Mouse (Mus musculus) MEL (cell line): ENCODE measurements at regions not wholly inside any gene's neighbourhood (a gene's known extent, or its start where the extent isn't known, plus 50 kb on each side); places are given as distances from the start of the nearest gene placed in this dataset.

Experiments used
- DNase-seq: peaks from one replicate; pipeline ENCODE4 v3.0.0; 2011; ENCODE audit warnings: low read depth, low spot score
- H3K27ac ChIP-seq: 2 replicates; pipeline ENCODE4 v1.5.1; 2012; ENCODE audit warnings: low read depth, mild to moderate bottlenecking, control low read depth, low read length, moderate library complexity; ENCODE audit not compliant: control insufficient read depth
- H3K27me3 ChIP-seq, 2 experiments: fragments of 150-350 bp in 1 of 2; sonication (generic) in 1 of 2; 2 replicates each; pipeline ENCODE4 v1.6.1; 2012; ENCODE audit warnings: low read length in 2 of 2, mild to moderate bottlenecking in 2 of 2, improper control_type of control experiment in 1 of 2, moderate library complexity in 1 of 2; ENCODE audit not compliant: insufficient read depth in 2 of 2, control insufficient read depth in 1 of 2
- H3K36me3 ChIP-seq, 2 experiments: 2 replicates each; pipeline ENCODE4 v1.6.1; 2012 to 2014; ENCODE audit warnings: low read length in 2 of 2, improper control_type of control experiment in 1 of 2, inconsistent platforms in 1 of 2, mild to moderate bottlenecking in 1 of 2; ENCODE audit not compliant: insufficient read depth in 2 of 2, control insufficient read depth in 1 of 2
- H3K4me1 ChIP-seq, 2 experiments: fragments of 150-350 bp in 1 of 2; sonication (generic) in 1 of 2; 2 replicates each; pipeline ENCODE4 v1.6.1; 2012; ENCODE audit warnings: low read length in 2 of 2, improper control_type of control experiment in 1 of 2, mild to moderate bottlenecking in 1 of 2; ENCODE audit not compliant: insufficient read depth in 2 of 2, control insufficient read depth in 1 of 2
- H3K4me3 ChIP-seq, 2 experiments: fragments of 150-350 bp in 1 of 2; sonication (generic) in 1 of 2; 2 replicates each; pipeline ENCODE4 v1.5.1; 2012; ENCODE audit warnings: low read depth in 2 of 2, low read length in 2 of 2, mild to moderate bottlenecking in 2 of 2, moderate library complexity in 2 of 2, control low read depth in 1 of 2, improper control_type of control experiment in 1 of 2; ENCODE audit not compliant: control insufficient read depth in 1 of 2, insufficient read depth in 1 of 2
- H3K79me2 ChIP-seq: 2 replicates; pipeline ENCODE4 v1.6.1; 2012; ENCODE audit warnings: mild to moderate bottlenecking, low read length, moderate library complexity; ENCODE audit not compliant: control insufficient read depth, poor library complexity, insufficient read depth
- H3K9ac ChIP-seq: 2 replicates; pipeline ENCODE4 v1.6.1; 2012; ENCODE audit warnings: low read depth, mild to moderate bottlenecking, control low read depth, low read length, moderate library complexity; ENCODE audit not compliant: control insufficient read depth, poor library complexity, severe bottlenecking
- H3K9me3 ChIP-seq: fragments of 150-350 bp; sonication (generic); replicated peaks from 2 replicates; pipeline ENCODE4 v1.6.1; 2012; ENCODE audit warnings: mild to moderate bottlenecking, low read length, improper control_type of control experiment, moderate library complexity; ENCODE audit not compliant: insufficient read depth
- BHLHE40 ChIP-seq: IDR thresholded peaks from 2 replicates; pipeline ENCODE4 v1.6.1; 2012; ENCODE audit warnings: low read depth, mild to moderate bottlenecking, inconsistent platforms, low read length, improper control_type of control experiment, borderline replicate concordance
- E2F4 ChIP-seq: IDR thresholded peaks from 2 replicates; pipeline ENCODE4 v1.6.1; 2011; ENCODE audit warnings: low read depth, low read length, improper control_type of control experiment, borderline replicate concordance
- ELF1 ChIP-seq: IDR thresholded peaks from 2 replicates; pipeline ENCODE4 v1.6.1; 2014; ENCODE audit warnings: low read depth, mild to moderate bottlenecking, inconsistent platforms, low read length, improper control_type of control experiment, moderate library complexity
- ETS1 ChIP-seq: IDR thresholded peaks from 2 replicates; pipeline ENCODE4 v1.6.1; 2012; ENCODE audit warnings: low read depth, mild to moderate bottlenecking, inconsistent platforms, low read length, improper control_type of control experiment, moderate library complexity
- GATA1 ChIP-seq: IDR thresholded peaks from 2 replicates; pipeline ENCODE4 v1.6.1; 2011; ENCODE audit warnings: low read depth, low read length, improper control_type of control experiment
- KAT2A ChIP-seq: conservative IDR thresholded peaks from 2 replicates; pipeline ENCODE4 v1.6.1; 2012; ENCODE audit warnings: low read depth, low read length, improper control_type of control experiment, inconsistent platforms
- POLR2A ChIP-seq, 2 experiments: IDR thresholded peaks; 2 replicates each; pipeline ENCODE4 v1.6.1; 2011 to 2012; ENCODE audit warnings: low read length in 2 of 2, mild to moderate bottlenecking in 2 of 2, control low read depth in 1 of 2, improper control_type of control experiment in 1 of 2, low read depth in 1 of 2, moderate library complexity in 1 of 2; ENCODE audit not compliant: control insufficient read depth in 1 of 2, insufficient read depth in 1 of 2, poor library complexity in 1 of 2
- RCOR1 ChIP-seq: IDR thresholded peaks from 2 replicates; pipeline ENCODE4 v1.6.1; 2012; ENCODE audit warnings: low read depth, mild to moderate bottlenecking, inconsistent platforms, low read length, improper control_type of control experiment
- TAL1 ChIP-seq: IDR thresholded peaks from 2 replicates; pipeline ENCODE4 v1.6.1; 2012; ENCODE audit warnings: mild to moderate bottlenecking, inconsistent platforms, low read length, moderate library complexity, mixed read lengths
- TBP ChIP-seq: IDR thresholded peaks from 2 replicates; pipeline ENCODE4 v1.8.0; 2011; ENCODE audit warnings: low read depth, low read length, improper control_type of control experiment

- H3K9me3 ChIP-seq: no peaks in the 10 kb centered on the region
- H3K27ac ChIP-seq: peak overlapping the region; percentile 49
- no peak for TF ChIP-seq KAT2A
- TF ChIP-seq GATA1: peak; percentile 66
- TF ChIP-seq ETS1: no peak
- TF ChIP-seq RCOR1: no peak
- TF ChIP-seq TBP: peak; percentile 56; the same call in 1 of the 2 replicates
- no peak overlapping the region for H3K9ac ChIP-seq
- H3K79me2 ChIP-seq: no peaks in the 10 kb centered on the region
- peaks cover 51 to 64% of the 10 kb centered on the region in 2 experiments for H3K4me1 ChIP-seq
- no peak overlapping the region for H3K4me3 ChIP-seq
- DNase-seq: no peak
- H3K36me3 ChIP-seq: peaks cover 0 to 74% of the 10 kb centered on the region in 2 experiments; a peak in 2 of 4 replicates
- no peaks in the 10 kb centered on the region for H3K27me3 ChIP-seq
These were observed 114.7 kb upstream of the Max start for GRCm38 (mm10) chr12:77076678-77077077.

GRCm38 (mm10) chr12:77074602-77075001 lies 112.6 kb upstream of the Max start:
- TF ChIP-seq GATA1 (peak; percentile 92), ELF1 (no peak)
- Histone ChIP-seq H3K36me3 (peaks cover 0 to 74% of the 10 kb centered on the region in 2 experiments; a peak in 2 of 4 replicates), H3K27ac (peak overlapping the region; percentile 72), H3K27me3 (no peaks in the 10 kb centered on the region), H3K9ac (no peak overlapping the region), H3K4me1 (peaks cover 49 to 65% of the 10 kb centered on the region in 2 experiments), H3K9me3 (no peaks in the 10 kb centered on the region), H3K79me2 (no peaks in the 10 kb centered on the region), H3K4me3 (no peak overlapping the region)
- DNase-seq: no peak

GRCm38 (mm10) chr12:77071700-77072099 lies 109.7 kb upstream of the Max start:
- Histone ChIP-seq H3K4me3 (no peak overlapping the region), H3K27me3 (no peaks in the 10 kb centered on the region), H3K36me3 (peaks cover 0 to 79% of the 10 kb centered on the region in 2 experiments; a peak in 2 of 4 replicates), H3K27ac (peak overlapping the region; percentile 84)
- TF ChIP-seq GATA1: peak; percentile 84
- no peak for TF ChIP-seq BHLHE40
- peak; percentile 44 for TF ChIP-seq TAL1
- peak; percentile 84 for TF ChIP-seq TBP
- TF ChIP-seq E2F4: no peak
- 0 out of 4 replicates have a peak, but pooled peaks of 1 of the 2 experiments have one; percentile 30 for TF ChIP-seq POLR2A (IDR thresholded peaks at IDR 0.05; ENCODE audit: control insufficient read depth in 1 of 2, insufficient read depth in 1 of 2, low read depth in 1 of 2, low read length in 2 of 2, poor library complexity in 1 of 2)
- TF ChIP-seq, all 39 proteins: peak for 4
- DNase-seq: peak; percentile 86
- H3K4me1 ChIP-seq: peaks cover 46 to 69% of the 10 kb centered on the region in 2 experiments
- H3K9ac ChIP-seq: no peak overlapping the region
- no peaks in the 10 kb centered on the region for H3K9me3 ChIP-seq
- H3K79me2 ChIP-seq: no peaks in the 10 kb centered on the region; the same call in 1 of the 2 replicates
